Mouse (Mus musculus) CH12.LX (cell line): ENCODE measurements at regions not wholly inside any gene's neighbourhood (a gene's known extent, or its start where the extent isn't known, plus 50 kb on each side); places are given as distances from the start of the nearest gene placed in this dataset.

Experiments
- CTCF ChIP-seq, 2 experiments: IDR thresholded peaks in 1 of 2; conservative IDR thresholded peaks in 1 of 2; 2 replicates each; pipeline ENCODE4 v1.5.1; 2011 to 2012; ENCODE audit warnings: low read depth in 2 of 2, low read length in 2 of 2, improper control_type of control experiment in 1 of 2, inconsistent platforms in 1 of 2, mild to moderate bottlenecking in 1 of 2, moderate library complexity in 1 of 2
- E2F4 ChIP-seq: IDR thresholded peaks from 2 replicates; pipeline ENCODE4 v1.6.1; 2011; ENCODE audit warnings: low read depth, low read length, improper control_type of control experiment; ENCODE audit not compliant: insufficient replicate concordance
- EP300 ChIP-seq: IDR thresholded peaks from 2 replicates; pipeline ENCODE4 v1.6.1; 2011; ENCODE audit warnings: low read length, improper control_type of control experiment
- HCFC1 ChIP-seq: IDR thresholded peaks from 2 replicates; pipeline ENCODE4 v1.6.1; 2012; ENCODE audit warnings: low read depth, mild to moderate bottlenecking, inconsistent platforms, low read length, improper control_type of control experiment
- IRF4 ChIP-seq: IDR thresholded peaks from 2 replicates; pipeline ENCODE4 v1.6.1; 2014; ENCODE audit warnings: low read depth, mild to moderate bottlenecking, inconsistent platforms, low read length, improper control_type of control experiment
- KAT2A ChIP-seq: IDR thresholded peaks from 2 replicates; pipeline ENCODE4 v1.6.1; 2012; ENCODE audit warnings: low read length, improper control_type of control experiment, inconsistent platforms; ENCODE audit not compliant: insufficient replicate concordance
- MEF2A ChIP-seq: IDR thresholded peaks from 2 replicates; pipeline ENCODE4 v1.6.1; 2014; ENCODE audit warnings: low read depth, mild to moderate bottlenecking, inconsistent platforms, low read length, improper control_type of control experiment, borderline replicate concordance
- POLR2A ChIP-seq: IDR thresholded peaks from 2 replicates; pipeline ENCODE4 v1.6.1; 2011; ENCODE audit warnings: low read depth, mild to moderate bottlenecking, improper control_type of control experiment, low read length
- POLR2AphosphoS2 ChIP-seq: IDR thresholded peaks from 2 replicates; pipeline ENCODE4 v1.6.1; 2011; ENCODE audit warnings: low read depth, low read length, improper control_type of control experiment
- RCOR1 ChIP-seq: conservative IDR thresholded peaks from 2 replicates; pipeline ENCODE4 v1.6.1; 2012; ENCODE audit warnings: low read depth, mild to moderate bottlenecking, inconsistent platforms, low read length, improper control_type of control experiment
- USF1 ChIP-seq: IDR thresholded peaks from 2 replicates; pipeline ENCODE4 v1.6.1; 2014; ENCODE audit warnings: low read depth, mild to moderate bottlenecking, inconsistent platforms, low read length, improper control_type of control experiment
- ZC3H11A ChIP-seq: IDR thresholded peaks from 2 replicates; pipeline ENCODE4 v1.6.1; 2012; ENCODE audit warnings: low read depth, mild to moderate bottlenecking, inconsistent platforms, low read length, improper control_type of control experiment
- ZKSCAN1 ChIP-seq: IDR thresholded peaks from 2 replicates; pipeline ENCODE4 v1.6.1; 2012; ENCODE audit warnings: low read depth, inconsistent platforms, low read length, improper control_type of control experiment, borderline replicate concordance
- ZNF384 ChIP-seq: IDR thresholded peaks from 2 replicates; pipeline ENCODE4 v1.6.1; 2012; ENCODE audit warnings: low read depth, low read length, improper control_type of control experiment, inconsistent platforms

DNA sequence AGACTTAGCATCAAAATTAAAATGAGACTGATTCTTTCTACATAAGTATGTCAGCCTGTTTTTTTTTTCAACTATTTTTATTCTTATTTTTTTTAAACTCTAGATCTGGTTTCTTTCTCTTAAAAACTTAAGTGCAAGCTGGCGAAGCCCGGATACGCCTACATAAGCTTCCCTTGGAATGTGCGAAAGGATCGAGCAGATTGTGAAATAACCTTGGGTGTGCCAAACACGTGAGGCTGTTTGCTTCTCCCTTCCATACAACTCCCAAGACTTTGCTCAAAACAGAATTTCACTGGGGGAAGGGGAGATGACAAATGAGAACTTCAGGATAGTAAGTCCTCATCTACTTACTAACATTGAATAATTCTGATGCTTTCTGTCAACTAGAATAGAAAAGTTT lies 236.3 kb downstream of the Pdcd6ip start:
- TF ChIP-seq CTCF (conservative IDR thresholded peaks at IDR 0.05 in 1 of 2, IDR thresholded peaks at IDR 0.05 in 1 of 2; ENCODE audit: low read depth in 2 of 2, low read length in 2 of 2) = no peak
- TF ChIP-seq ZKSCAN1 = no peak
- TF ChIP-seq ZNF384 = no peak
- TF ChIP-seq EP300 = no peak
- TF ChIP-seq MEF2A = no peak
- no peak for TF ChIP-seq USF1
- no peak for TF ChIP-seq E2F4
- TF ChIP-seq POLR2A = no peak
- TF ChIP-seq RCOR1 = no peak
- no peak for TF ChIP-seq IRF4
- no peak for TF ChIP-seq POLR2AphosphoS2
- TF ChIP-seq ZC3H11A = no peak
- no peak for TF ChIP-seq KAT2A
- TF ChIP-seq HCFC1 = no peak
